In the genomic region with DNA sequence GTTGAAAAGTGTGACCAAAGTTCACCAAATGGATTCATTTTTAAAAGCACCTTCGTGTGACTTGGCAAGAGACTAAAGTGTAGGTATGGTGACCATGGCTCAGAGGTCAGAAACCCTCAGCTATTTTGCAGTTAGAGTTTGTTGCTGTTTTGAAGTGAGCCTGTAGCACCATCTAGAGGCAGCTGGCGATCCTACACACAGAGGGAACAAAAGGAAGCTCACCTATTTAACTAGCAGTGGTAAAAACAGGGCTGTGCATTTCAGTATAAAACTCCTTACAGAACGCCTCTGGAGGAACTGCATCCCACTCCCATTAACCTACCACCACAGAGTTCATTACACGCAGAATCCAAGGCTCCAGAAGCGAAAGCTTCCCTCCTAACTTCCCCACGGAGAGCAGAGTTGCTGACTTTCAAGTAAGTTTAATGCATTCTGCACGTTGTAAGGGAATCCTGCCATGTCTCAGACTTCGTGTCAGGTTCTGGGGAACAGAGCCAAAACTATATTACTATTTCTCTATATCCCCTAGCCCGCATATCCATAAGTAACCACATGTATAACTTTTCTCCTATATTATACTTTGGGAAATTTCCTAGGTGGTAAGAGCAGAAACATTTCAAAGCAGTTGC, we compare ENCODE assay signal across 8 mouse cellular contexts.
DNase-seq lines count a peak whose midpoint lies in the region; ATAC-seq and TF ChIP-seq lines count a peak whose summit lies in the region.

No protein-coding gene starts in this region.

- H3K9me3 ChIP-seq in heart, embryonic 13.5 days = no peaks in the 10 kb centered on the region
- no peaks in the 10 kb centered on the region for H3K9me3 ChIP-seq in kidney, postnatal 0 days (replicated peaks; ENCODE audit: low read length)
- no peaks in the 10 kb centered on the region for H3K9me3 ChIP-seq in limb, embryonic 13.5 days

- no peaks in the 10 kb centered on the region for H3K4me1 ChIP-seq in heart, embryonic 13.5 days
- H3K4me1 ChIP-seq in kidney, postnatal 0 days (replicated peaks; ENCODE audit: insufficient read depth, low read length) = no peaks in the 10 kb centered on the region
- H3K4me1 ChIP-seq in limb, embryonic 13.5 days = no peaks in the 10 kb centered on the region

- H3K27me3 ChIP-seq in heart, embryonic 13.5 days (replicated peaks) = no peaks in the 10 kb centered on the region
- no peaks in the 10 kb centered on the region for H3K27me3 ChIP-seq in kidney, postnatal 0 days (ENCODE audit: insufficient read depth, low read length)
- H3K27me3 ChIP-seq in limb, embryonic 13.5 days = no peaks in the 10 kb centered on the region

- H3K4me3 ChIP-seq in heart, embryonic 13.5 days = no peak overlapping the region; the same call in 1 of the 2 replicates
- no peak overlapping the region for H3K4me3 ChIP-seq in kidney, postnatal 0 days (replicated peaks; ENCODE audit: low read depth, low read length)
- peak overlapping the region; percentile 32 for H3K4me3 ChIP-seq in limb, embryonic 13.5 days

- H3K4me2 ChIP-seq in heart, embryonic 13.5 days = peak overlapping the region; percentile 36
- peak overlapping the region; percentile 27 for H3K4me2 ChIP-seq in kidney, postnatal 0 days (ENCODE audit: low read length)
- peak overlapping the region; percentile 52 for H3K4me2 ChIP-seq in limb, embryonic 13.5 days (replicated peaks)

- H3K36me3 ChIP-seq in heart, embryonic 13.5 days = no peaks in the 10 kb centered on the region
- no peaks in the 10 kb centered on the region for H3K36me3 ChIP-seq in kidney, postnatal 0 days (ENCODE audit: insufficient read depth, low read length)
- no peaks in the 10 kb centered on the region for H3K36me3 ChIP-seq in limb, embryonic 13.5 days

- 27% methylated on average over 9 of the region's 9 CpGs for WGBS in heart, embryonic 13.5 days
- WGBS in kidney, postnatal 0 days = 21% methylated on average over 9 of the region's 9 CpGs
- 11% methylated on average over 9 of the region's 9 CpGs for WGBS in limb, embryonic 13.5 days

- ATAC-seq in heart, embryonic 13.5 days (ENCODE audit: extremely low read depth, insufficient number of reproducible peaks, low FRiP score, low TSS enrichment) = no peak
- no peak; the same call in 1 of the 2 replicates for ATAC-seq in kidney, postnatal 0 days (replicated peaks; ENCODE audit: low FRiP score, low read depth)
- peak; percentile 81 for ATAC-seq in limb, embryonic 13.5 days (ENCODE audit: low FRiP score, low read depth)

- peak overlapping the region; percentile 12; the same call in 1 of the 2 replicates for H3K9ac ChIP-seq in heart, embryonic 13.5 days
- no peak overlapping the region for H3K9ac ChIP-seq in kidney, postnatal 0 days (ENCODE audit: low read depth, low read length)
- no peak overlapping the region for H3K9ac ChIP-seq in limb, embryonic 13.5 days

- peak; percentile 89 for TF ChIP-seq CTCF in kidney, postnatal 0 days (IDR thresholded peaks at IDR 0.05; ENCODE audit: low read depth)

- no peak overlapping the region for H3K27ac ChIP-seq in heart, embryonic 13.5 days (replicated peaks)
- no peak overlapping the region for H3K27ac ChIP-seq in kidney, postnatal 0 days
- H3K27ac ChIP-seq in limb, embryonic 13.5 days = no peak overlapping the region

- DNase-seq in 416B (ENCODE audit: low read depth) = peak; percentile 65
- DNase-seq in ZHBTc4 (ENCODE audit: low read depth, low spot score) = peak; percentile 72
- DNase-seq in embryo, embryonic 10 days (ENCODE audit: low spot score) = peak; percentile 81
- DNase-seq in kidney, postnatal 0 days (ENCODE audit: low spot score) = peak; percentile 71
- DNase-seq in retina, adult 2 months (ENCODE audit: low read depth, low spot score) = peak; percentile 20
- no peak for DNase-seq in spleen, postnatal 36 days (ENCODE audit: low spot score in 2 of 2)

Comparison
In these comparisons a context has a peak if more than half of its experiments do, and no peak if none do; other contexts are left out.
1. DNase-seq: peak in 416B (single experiment), ZHBTc4 (single experiment), embryo, embryonic 10 days (single experiment), kidney, postnatal 0 days (single experiment) and retina, adult 2 months (single experiment); none in spleen, postnatal 36 days (0 of 2).
2. Peak in every context shown above with its lines, with median percentiles within 50 percentile points of each other: H3K4me2 ChIP-seq.